Mouse (Mus musculus): ENCODE results near the gene Psmb4.

GRCm38 (mm10) chr3:94913801-94914200 lies 27.0 kb upstream of the Psmb4 start:
- TF ChIP-seq POLR2A (IDR thresholded peaks at IDR 0.05; ENCODE audit: low read depth, low read length) (no peak), CTCF (conservative IDR thresholded peaks at IDR 0.05; ENCODE audit: insufficient read depth, insufficient read length, low read depth, low read length) (no peak)
